Mouse (Mus musculus): Measurements from ENCODE around the gene Zmynd15. TPM values are rescaled to one million over a fixed set of nuclear protein-coding genes. Genes with fewer than 3 reads are reported as not detected.
"Not testable (repeated sequence)": the region's sequence is repeated elsewhere in the genome, so short reads cannot be mapped to it uniquely, and the experiment has no call there.

Zmynd15 gene
- polyA plus RNA-seq, 1 experiment from 2014 or later: 0.27 TPM

DNA sequence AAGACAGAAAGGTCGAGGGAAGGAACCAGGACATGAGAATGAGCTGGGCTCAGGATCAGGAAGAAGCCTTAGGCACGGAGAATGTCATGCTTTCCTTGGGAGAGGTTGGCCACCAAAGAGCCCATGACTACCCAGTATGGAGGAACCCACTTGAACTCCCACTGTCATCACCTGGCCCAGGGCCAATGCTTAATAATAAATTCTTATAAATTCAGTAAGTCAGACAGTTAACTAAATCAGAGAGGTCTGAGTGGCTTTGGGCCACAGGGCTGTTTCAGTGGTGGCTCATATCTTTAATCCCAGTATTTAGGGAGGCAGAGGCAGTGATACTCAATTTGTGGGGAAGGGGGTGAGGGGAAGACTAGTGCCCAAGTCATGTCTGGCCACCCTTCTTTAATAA is 8.3 kb upstream of the Zmynd15 start:
- Histone ChIP-seq H3K4me2 (replicated peaks) (no peak overlapping the region), H3K4me3 (no peak overlapping the region), H3K4me1 (peaks cover 8% of the 10 kb centered on the region), H3K9ac (no peak overlapping the region), H3K27me3 (no peaks in the 10 kb centered on the region), H3K27ac (no peak overlapping the region), H3K9me3 (no peaks in the 10 kb centered on the region), H3K36me3 (peaks cover 5% of the 10 kb centered on the region; the same call in 1 of the 2 replicates)
- 85% methylated on average over 2 of the region's 2 CpGs for WGBS
- no peak for ATAC-seq (ENCODE audit: insufficient number of reproducible peaks, insufficient read depth, low FRiP score, low TSS enrichment)

DNA sequence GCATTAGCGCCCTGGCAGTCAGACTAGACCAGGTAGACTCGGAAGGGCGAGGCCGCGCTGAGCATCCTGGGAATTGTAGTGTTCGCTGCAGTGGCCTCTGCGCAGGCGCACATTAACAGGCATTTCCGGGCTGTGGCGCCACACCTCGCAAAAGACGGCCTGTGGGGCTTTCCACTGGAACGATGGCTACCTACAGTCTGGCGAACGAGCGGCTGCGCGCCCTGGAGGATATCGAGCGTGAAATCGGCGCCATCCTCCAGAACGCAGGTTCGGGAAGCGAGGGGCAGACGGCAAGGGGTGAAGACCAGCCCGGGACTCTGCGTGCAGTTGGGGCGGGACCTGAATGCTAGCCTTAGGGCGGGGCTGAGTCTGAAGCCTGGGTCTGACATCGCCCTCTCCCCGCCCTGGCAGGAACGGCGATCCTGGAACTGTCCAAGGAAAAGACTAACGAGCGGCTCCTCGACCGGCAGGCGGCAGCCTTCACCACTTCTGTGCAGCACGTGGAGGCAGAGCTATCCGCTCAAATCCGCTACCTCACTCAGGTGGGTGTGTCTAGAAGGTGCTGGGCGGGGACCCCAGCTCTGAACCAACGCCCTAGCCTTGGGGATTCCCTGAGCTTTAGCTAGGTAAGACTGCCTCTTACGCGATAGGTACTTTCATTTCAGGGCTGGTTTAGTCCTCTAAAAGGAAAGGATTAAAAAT is 7.3 kb upstream of the Zmynd15 start, which contains the start of gene Med11:
TSS of gene Med11 (plus strand) at position 123 of the 702 bp plus-strand sequence.
- peaks cover 8% of the 10 kb centered on the region for H3K4me1 ChIP-seq
- H3K4me2 ChIP-seq (replicated peaks): peak within 1 kb of the TSS; percentile 65
- peak; percentile 99 for ATAC-seq (ENCODE audit: insufficient number of reproducible peaks, insufficient read depth, low FRiP score, low TSS enrichment)
- under 1% methylated on average over 46 of the region's 46 CpGs for WGBS
- peak within 1 kb of the TSS; percentile 97 for H3K27ac ChIP-seq
- peak within 1 kb of the TSS; percentile 70 for H3K4me3 ChIP-seq
- H3K9ac ChIP-seq: peak within 1 kb of the TSS; percentile 71
- H3K27me3 ChIP-seq: no peaks in the 10 kb centered on the region
- H3K9me3 ChIP-seq: no peaks in the 10 kb centered on the region
- H3K36me3 ChIP-seq: peaks cover 5% of the 10 kb centered on the region; the same call in 1 of the 2 replicates

GRCm38 (mm10) chr11:70453261-70454044 is 5.8 kb upstream of the Zmynd15 start:
- no peak overlapping the region; the same call in 1 of the 2 replicates for H3K4me2 ChIP-seq (replicated peaks)
- H3K4me3 ChIP-seq: no peak overlapping the region
- peaks cover 8% of the 10 kb centered on the region for H3K4me1 ChIP-seq
- H3K9me3 ChIP-seq: no peaks in the 10 kb centered on the region
- no peak overlapping the region for H3K9ac ChIP-seq
- peaks cover 3% of the 10 kb centered on the region for H3K27me3 ChIP-seq
- no peak overlapping the region for H3K27ac ChIP-seq
- WGBS: 83% methylated on average over 9 of the region's 9 CpGs
- H3K36me3 ChIP-seq: peaks cover 5% of the 10 kb centered on the region; the same call in 1 of the 2 replicates
- no peak for ATAC-seq (ENCODE audit: insufficient number of reproducible peaks, insufficient read depth, low FRiP score, low TSS enrichment)

- H3K27ac ChIP-seq: no peak within 1 kb of the TSS
- no peaks in the 10 kb centered on the region for H3K36me3 ChIP-seq
- H3K9ac ChIP-seq: peak within 1 kb of the TSS; percentile 60
- peak within 1 kb of the TSS; percentile 49 for H3K4me3 ChIP-seq
- H3K4me2 ChIP-seq (replicated peaks): peak within 1 kb of the TSS; percentile 91
- H3K27me3 ChIP-seq: peaks cover 53% of the 10 kb centered on the region
- H3K9me3 ChIP-seq: no peaks in the 10 kb centered on the region
- ATAC-seq (ENCODE audit: insufficient number of reproducible peaks, insufficient read depth, low FRiP score, low TSS enrichment): no peak
- WGBS: 5% methylated on average over 30 of the region's 30 CpGs
- 0 out of 2 replicates have a peak, but pooled peaks cover 4% of the 10 kb centered on the region for H3K4me1 ChIP-seq
These were observed 418 bp downstream of the Zmynd15 start, which contains the start of gene Cxcl16 for GRCm38 (mm10) chr11:70459601-70460101. TSS of gene Cxcl16 (minus strand) at chr11:70459984.

DNA sequence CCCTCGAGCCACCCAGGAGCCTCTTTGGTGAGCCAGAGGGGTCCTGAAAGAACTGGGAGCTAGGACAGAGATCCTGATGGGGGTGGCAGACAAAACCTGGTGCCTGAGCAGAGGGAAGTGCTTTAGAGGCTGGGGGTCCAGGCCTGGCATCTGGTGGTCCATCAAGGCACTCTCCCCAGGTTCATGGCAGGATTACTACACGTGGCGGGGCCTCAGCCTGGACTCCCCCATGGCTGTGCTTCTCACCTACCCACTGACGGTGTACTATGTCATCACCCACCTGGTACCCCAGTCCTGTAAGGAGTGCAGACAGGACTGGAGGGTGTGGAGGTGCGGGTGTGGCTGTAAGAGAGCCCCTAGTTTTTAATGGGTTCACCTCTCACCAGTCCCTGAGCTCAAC is 4.7 kb downstream of the Zmynd15 start:
- Histone ChIP-seq H3K4me3 (no peak overlapping the region), H3K9ac (peak overlapping the region; percentile 4; the same call in 1 of the 2 replicates), H3K4me1 (peaks cover 7% of the 10 kb centered on the region; the same call in 1 of the 2 replicates), H3K9me3 (no peaks in the 10 kb centered on the region), H3K36me3 (no peaks in the 10 kb centered on the region), H3K4me2 (replicated peaks) (no peak overlapping the region), H3K27ac (no peak overlapping the region), H3K27me3 (peaks cover 67% of the 10 kb centered on the region)
- ATAC-seq (ENCODE audit: insufficient number of reproducible peaks, insufficient read depth, low FRiP score, low TSS enrichment): no peak
- WGBS: 77% methylated on average over 5 of the region's 5 CpGs

DNA sequence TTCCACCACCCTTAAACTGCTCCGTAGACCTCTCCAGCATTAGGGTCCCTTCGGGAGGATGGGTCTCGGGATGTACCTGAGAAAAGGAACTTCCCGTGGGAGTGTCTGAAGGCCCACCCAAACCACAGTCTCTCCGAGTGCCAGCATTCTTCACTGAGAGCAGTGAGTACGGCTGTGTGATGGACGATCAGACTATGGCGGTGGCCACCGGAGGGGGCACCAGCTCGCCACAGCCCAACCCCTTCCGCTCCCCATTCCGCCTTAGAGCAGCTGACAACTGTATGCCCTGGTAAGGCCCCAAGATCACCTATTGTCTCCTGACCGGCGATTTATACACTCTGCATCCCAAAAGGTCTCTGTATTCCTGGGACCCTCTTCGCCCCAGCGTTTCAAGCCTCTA is 6.0 kb downstream of the Zmynd15 start:
- peaks cover 56% of the 10 kb centered on the region for H3K27me3 ChIP-seq
- H3K9ac ChIP-seq: no peak overlapping the region
- WGBS: 21% methylated on average over 16 of the region's 16 CpGs
- H3K4me3 ChIP-seq: peak overlapping the region; percentile 29; the same call in 1 of the 2 replicates
- H3K36me3 ChIP-seq: no peaks in the 10 kb centered on the region
- no peak for ATAC-seq (ENCODE audit: insufficient number of reproducible peaks, insufficient read depth, low FRiP score, low TSS enrichment)
- peak overlapping the region; percentile 46 for H3K4me2 ChIP-seq (replicated peaks)
- H3K4me1 ChIP-seq: peaks cover 7% of the 10 kb centered on the region; the same call in 1 of the 2 replicates
- H3K9me3 ChIP-seq: no peaks in the 10 kb centered on the region
- no peak overlapping the region for H3K27ac ChIP-seq

DNA sequence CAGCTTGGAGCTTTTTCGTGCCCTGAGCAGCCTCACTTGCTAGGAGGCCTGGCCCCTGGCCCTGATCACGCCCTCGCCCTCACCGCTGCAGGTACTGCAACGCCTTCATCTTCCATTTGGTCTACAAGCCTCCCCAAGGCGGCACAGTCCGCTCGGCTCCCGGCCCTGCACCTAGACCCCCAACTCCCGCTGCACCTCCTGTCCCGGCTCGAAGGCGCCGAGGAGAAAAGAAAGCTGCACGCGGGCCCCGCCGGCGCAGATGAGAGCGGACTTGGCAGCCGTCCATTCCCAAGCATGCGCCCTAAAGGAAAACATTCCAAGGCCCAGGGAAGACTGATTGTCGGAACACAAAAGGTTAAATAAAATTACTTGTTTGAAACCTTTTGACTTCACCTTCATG is 6.6 kb downstream of the Zmynd15 start:
- 4% methylated on average over 23 of the region's 23 CpGs for WGBS
- H3K36me3 ChIP-seq: no peaks in the 10 kb centered on the region
- H3K4me1 ChIP-seq: peaks cover 7% of the 10 kb centered on the region; the same call in 1 of the 2 replicates
- H3K9me3 ChIP-seq: no peaks in the 10 kb centered on the region
- H3K4me3 ChIP-seq: peak overlapping the region; percentile 29
- H3K4me2 ChIP-seq (replicated peaks): peak overlapping the region; percentile 46
- peaks cover 50% of the 10 kb centered on the region for H3K27me3 ChIP-seq
- H3K9ac ChIP-seq: no peak overlapping the region
- no peak for ATAC-seq (ENCODE audit: insufficient number of reproducible peaks, insufficient read depth, low FRiP score, low TSS enrichment)
- no peak overlapping the region for H3K27ac ChIP-seq

DNA sequence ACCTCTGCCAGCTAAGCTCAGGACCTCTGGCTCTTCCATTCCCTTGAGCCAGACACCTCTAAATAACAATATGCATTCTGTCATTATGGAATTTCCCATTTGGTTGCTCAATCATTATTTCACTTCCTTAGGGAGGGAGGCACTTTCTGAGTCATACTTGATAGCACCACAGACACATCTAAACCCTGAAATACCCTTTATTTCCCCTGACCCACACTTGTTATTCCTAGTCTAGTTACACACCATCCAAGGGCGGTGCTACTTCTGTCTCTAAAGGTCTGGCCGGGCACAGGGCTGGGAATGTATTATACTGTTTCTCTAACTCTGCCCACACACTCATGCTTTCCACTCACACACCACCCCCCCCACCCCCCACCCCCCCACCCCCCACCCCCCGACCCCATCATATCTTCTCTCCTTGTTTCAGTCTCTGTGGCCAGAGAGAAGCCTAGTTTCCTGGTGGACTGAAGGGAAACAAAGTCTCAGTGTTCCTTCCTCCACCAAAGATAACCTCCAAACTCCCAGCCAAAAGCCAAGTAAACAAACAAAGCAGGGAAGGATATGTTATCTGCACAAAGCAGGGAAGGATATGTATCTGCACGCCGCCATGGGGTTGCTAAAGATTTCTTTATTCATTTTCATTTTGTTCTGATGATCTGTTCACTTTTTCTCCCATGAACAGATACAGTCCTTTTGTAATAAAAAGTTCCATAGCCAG is 8.8 kb downstream of the Zmynd15 start:
- no peak overlapping the region for H3K27ac ChIP-seq
- no peak for ATAC-seq (ENCODE audit: insufficient number of reproducible peaks, insufficient read depth, low FRiP score, low TSS enrichment)
- H3K9ac ChIP-seq: no peak overlapping the region
- H3K27me3 ChIP-seq: peaks cover 38% of the 10 kb centered on the region
- H3K36me3 ChIP-seq: no peaks in the 10 kb centered on the region
- H3K4me3 ChIP-seq: no peak overlapping the region
- H3K4me1 ChIP-seq: peaks cover 7% of the 10 kb centered on the region; the same call in 1 of the 2 replicates
- WGBS: 83% methylated on average over 5 of the region's 5 CpGs
- no peak overlapping the region for H3K4me2 ChIP-seq (replicated peaks)
- no peaks in the 10 kb centered on the region for H3K9me3 ChIP-seq

GRCm38 (mm10) chr11:70469764-70470163 is 10.5 kb downstream of the Zmynd15 start:
- H3K27ac ChIP-seq: no peak overlapping the region
- H3K4me2 ChIP-seq (replicated peaks): no peak overlapping the region
- H3K4me3 ChIP-seq: no peak overlapping the region
- peaks cover 7% of the 10 kb centered on the region; the same call in 1 of the 2 replicates for H3K4me1 ChIP-seq
- H3K36me3 ChIP-seq: no peaks in the 10 kb centered on the region
- WGBS: 91% methylated on average over 3 of the region's 3 CpGs
- ATAC-seq (ENCODE audit: insufficient number of reproducible peaks, insufficient read depth, low FRiP score, low TSS enrichment): no peak
- H3K27me3 ChIP-seq: peaks cover 21% of the 10 kb centered on the region
- H3K9ac ChIP-seq: no peak overlapping the region
- no peaks in the 10 kb centered on the region for H3K9me3 ChIP-seq

DNA sequence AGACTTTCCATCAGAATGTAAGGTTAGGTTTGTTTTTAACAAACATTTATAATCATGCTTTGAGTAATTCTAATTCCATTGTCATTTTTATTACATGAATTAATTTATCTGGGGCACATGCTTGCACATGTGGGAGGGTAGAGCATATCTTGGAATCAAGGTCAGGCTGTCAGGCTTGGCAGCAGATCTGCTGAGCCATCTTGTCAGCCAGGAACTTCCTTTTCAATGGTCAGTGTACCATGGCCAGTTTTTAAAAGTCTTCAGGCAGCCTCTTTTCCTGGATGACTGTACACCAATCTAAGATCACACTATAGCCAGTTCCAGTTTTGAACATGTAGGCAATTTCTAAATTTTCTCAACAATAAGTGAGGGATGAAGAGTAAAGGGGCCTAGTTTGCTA is 13.5 kb downstream of the Zmynd15 start:
- no peak for ATAC-seq (ENCODE audit: insufficient number of reproducible peaks, insufficient read depth, low FRiP score, low TSS enrichment)
- Histone ChIP-seq H3K4me1 (no peaks in the 10 kb centered on the region), H3K9me3 (no peaks in the 10 kb centered on the region), H3K4me3 (no peak overlapping the region), H3K9ac (no peak overlapping the region), H3K27me3 (no peaks in the 10 kb centered on the region), H3K36me3 (no peaks in the 10 kb centered on the region), H3K27ac (no peak overlapping the region), H3K4me2 (replicated peaks) (no peak overlapping the region)

- WGBS: 85% methylated on average over 5 of the region's 5 CpGs
These were observed 14.1 kb downstream of the Zmynd15 start for GRCm38 (mm10) chr11:70473291-70473690.

More at GRCm38 (mm10) chr11:70473291-70473690, 14.1 kb downstream of the Zmynd15 start:
- not testable (repeated sequence) for H3K36me3 ChIP-seq; H3K4me3 ChIP-seq; H3K27ac ChIP-seq; H3K4me1 ChIP-seq; H3K9ac ChIP-seq; H3K9me3 ChIP-seq; ATAC-seq (ENCODE audit: insufficient number of reproducible peaks, insufficient read depth, low FRiP score, low TSS enrichment); H3K27me3 ChIP-seq; H3K4me2 ChIP-seq (replicated peaks)

All from embryonic facial prominence, embryonic 12.5 days (tissue).